Mouse (Mus musculus) Muller cell, postnatal 12 days (primary cell): ENCODE measurements around the gene Lhfpl5.
A peak's percentile ranks its signal among the peaks of the same experiment; 100 is the strongest.
"Not testable (repeated sequence)": the region's sequence is repeated elsewhere in the genome, so short reads cannot be mapped to it uniquely, and the experiment has no call there.

Source experiments
- DNase-seq: peaks from one replicate; pipeline ENCODE4 v3.0.0-alpha.2; 2015; ENCODE audit errors: inconsistent ontology term

Lhfpl5 gene

GRCm38 (mm10) chr17:28575244-28576125 is at the start of gene Lhfpl5:
Lhfpl5 (plus strand) TSS chr17:28575641.
- DNase-seq: peak; percentile 51

- DNase-seq: peak; percentile 31
Observed at GRCm38 (mm10) chr17:28527184-28528042, 48.0 kb upstream of the Lhfpl5 start.

GRCm38 (mm10) chr17:28528043-28528351 is 47.4 kb upstream of the Lhfpl5 start:
- peak; percentile 62 for DNase-seq

- no peak for DNase-seq
Observed at GRCm38 (mm10) chr17:28529116-28529515, 46.3 kb upstream of the Lhfpl5 start.

- no peak for DNase-seq
Observed at GRCm38 (mm10) chr17:28530506-28530905, 44.9 kb upstream of the Lhfpl5 start, which contains the start of gene Armc12. Armc12 (plus strand) TSS chr17:28530806.

GRCm38 (mm10) chr17:28531946-28532345 is 43.5 kb upstream of the Lhfpl5 start:
- DNase-seq: no peak

GRCm38 (mm10) chr17:28532557-28532956 is 42.9 kb upstream of the Lhfpl5 start:
- DNase-seq: no peak

GRCm38 (mm10) chr17:28533327-28533726 is 42.1 kb upstream of the Lhfpl5 start:
- DNase-seq: no peak

- no peak for DNase-seq
Observed at GRCm38 (mm10) chr17:28537881-28538280, 37.6 kb upstream of the Lhfpl5 start.

GRCm38 (mm10) chr17:28546925-28547324 is 28.5 kb upstream of the Lhfpl5 start:
- no peak for DNase-seq

- no peak for DNase-seq
Observed at GRCm38 (mm10) chr17:28548550-28548949, 26.9 kb upstream of the Lhfpl5 start.

- DNase-seq: no peak
Observed at GRCm38 (mm10) chr17:28549111-28549510, 26.3 kb upstream of the Lhfpl5 start, which contains the start of gene Clpsl2. Clpsl2 (plus strand) TSS chr17:28549411.

- peak; percentile 71 for DNase-seq
Observed at GRCm38 (mm10) chr17:28553040-28553793, 22.2 kb upstream of the Lhfpl5 start.

GRCm38 (mm10) chr17:28554021-28554420 is 21.4 kb upstream of the Lhfpl5 start:
- not testable (repeated sequence) for DNase-seq

- no peak for DNase-seq
Observed at GRCm38 (mm10) chr17:28556635-28557396, 18.6 kb upstream of the Lhfpl5 start.

GRCm38 (mm10) chr17:28557772-28558171 is 17.7 kb upstream of the Lhfpl5 start:
- DNase-seq: no peak

- DNase-seq: no peak
Observed at GRCm38 (mm10) chr17:28560598-28560997, 14.8 kb upstream of the Lhfpl5 start, which contains the start of gene Clps. Clps (minus strand) TSS chr17:28560766.

GRCm38 (mm10) chr17:28561613-28562012 is 13.8 kb upstream of the Lhfpl5 start:
- no peak for DNase-seq

GRCm38 (mm10) chr17:28565181-28565580 is 10.3 kb upstream of the Lhfpl5 start:
- no peak for DNase-seq

GRCm38 (mm10) chr17:28567541-28567940 is 7.9 kb upstream of the Lhfpl5 start:
- no peak for DNase-seq

- DNase-seq: no peak
Observed at GRCm38 (mm10) chr17:28571868-28572267, 3.6 kb upstream of the Lhfpl5 start.
